ENCODE assay signal across 11 mouse cellular contexts in genomic region chr13:58090643-58091042, GRCm38 (mm10). TPM values are rescaled to one million over a fixed set of nuclear protein-coding genes. Genes with fewer than 3 reads are reported as not detected.
A peak's percentile ranks its signal among the peaks of the same experiment; 100 is the strongest.
DNase-seq lines count a peak whose midpoint lies in the region; ATAC-seq lines count a peak whose summit lies in the region.
"Had no signal": no experiment of that assay in that cellular context is flagged by ENCODE, and none has a peak within 500 bp of the region (broad histone marks: within the 10 kb centered on the region; RNA-seq: fewer than 3 reads in every experiment).

No protein-coding gene starts in this region.

- H3K4me3 ChIP-seq in forebrain, embryonic 10.5 days = no peak overlapping the region; the same call in 1 of the 2 replicates
- H3K4me3 ChIP-seq in neural tube, embryonic 14.5 days (ENCODE audit: low read depth, low read length) = no peak overlapping the region
- H3K4me3 ChIP-seq: erythroblast, embryonic 14.5 days; stomach, embryonic 15.5 days had no signal

- no peak overlapping the region for H3K4me2 ChIP-seq in neural tube, embryonic 14.5 days (ENCODE audit: low read depth, low read length)
- H3K4me2 ChIP-seq: stomach, embryonic 15.5 days had no signal

- peak; percentile 66 to 73 for DNase-seq in adrenal gland, postnatal 36 days
- DNase-seq in forebrain, embryonic 10.5 days (ENCODE audit: extremely low spot score, low spot score) = peak; percentile 47
- DNase-seq in layer of hippocampus, adult 8-10 months (ENCODE audit: low spot score in 2 of 2) = peak; percentile 57 to 62

- no peaks in the 10 kb centered on the region for H3K9me3 ChIP-seq in forebrain, embryonic 10.5 days
- H3K9me3 ChIP-seq in neural tube, embryonic 14.5 days (ENCODE audit: control insufficient read depth, low read length) = no peaks in the 10 kb centered on the region
- H3K9me3 ChIP-seq: stomach, embryonic 15.5 days had no signal

- H3K27ac ChIP-seq in forebrain, embryonic 10.5 days = peak overlapping the region; percentile 69
- H3K27ac ChIP-seq in neural tube, embryonic 14.5 days (ENCODE audit: low read depth, low read length) = peak overlapping the region; percentile 55; the same call in 1 of the 2 replicates
- H3K27ac ChIP-seq: kidney, postnatal 0 days; macrophage; stomach, embryonic 15.5 days had no signal

- H3K4me1 ChIP-seq in forebrain, embryonic 10.5 days = peaks cover 19% of the 10 kb centered on the region
- peaks cover 4% of the 10 kb centered on the region; the same call in 1 of the 2 replicates for H3K4me1 ChIP-seq in neural tube, embryonic 14.5 days (ENCODE audit: control insufficient read depth, insufficient read depth, low read length)
- H3K4me1 ChIP-seq: stomach, embryonic 15.5 days had no signal

- ATAC-seq in neural tube, embryonic 14.5 days (ENCODE audit: low read depth) = peak; percentile 74
- no peak for ATAC-seq in erythroid progenitor cell, adult 5-6 weeks (replicated peaks; ENCODE audit: low FRiP score, poor library complexity, severe bottlenecking)
- ATAC-seq in CD4-positive, CD25-positive, alpha-beta regulatory T cell, adult 4 months = no peak
- no peak for ATAC-seq in cerebellum, adult (ENCODE audit: insufficient number of reproducible peaks, low FRiP score, low TSS enrichment)

- H3K27me3 ChIP-seq in forebrain, embryonic 10.5 days (ENCODE audit: poor library complexity, severe bottlenecking) = no peaks in the 10 kb centered on the region
- H3K27me3 ChIP-seq in neural tube, embryonic 14.5 days (ENCODE audit: control insufficient read depth, insufficient read depth, low read length) = no peaks in the 10 kb centered on the region
- H3K27me3 ChIP-seq: stomach, embryonic 15.5 days had no signal

- H3K36me3 ChIP-seq in forebrain, embryonic 10.5 days (replicated peaks) = 0 out of 2 replicates have a peak, but pooled peaks cover 3% of the 10 kb centered on the region
- no peaks in the 10 kb centered on the region for H3K36me3 ChIP-seq in neural tube, embryonic 14.5 days (ENCODE audit: control insufficient read depth, insufficient read depth, low read length)
- H3K36me3 ChIP-seq: stomach, embryonic 15.5 days had no signal

- 34% methylated on average over 8 of the region's 8 CpGs for WGBS in forebrain, embryonic 10.5 days
- 19% methylated on average over 8 of the region's 8 CpGs for WGBS in neural tube, embryonic 14.5 days

- H3K9ac ChIP-seq in neural tube, embryonic 14.5 days (replicated peaks; ENCODE audit: low read depth, low read length) = no peak overlapping the region
- H3K9ac ChIP-seq: stomach, embryonic 15.5 days had no signal

RNA-seq across cellular contexts. Expression of gene Klhl3, which starts 22.7 kb away (rescaled TPM):
- 1 to 10 TPM; 1.5 to 1.9 TPM for total RNA-seq in adrenal gland, postnatal 36 days (2021)
- 2.0 and 2.1 TPM in 2 replicates for polyA plus RNA-seq in forebrain, embryonic 10.5 days (2016; fragmentation: Nextera tagmentation; extraction: Ambion mirVana)
- total RNA-seq in layer of hippocampus, adult 8-10 months (2022) = 10 to 100 TPM; 33.8 to 50.3 (median 42.2) TPM
- 15.2 and 17.6 TPM in 2 replicates for polyA plus RNA-seq in neural tube, embryonic 14.5 days (2014; fragmentation: Nextera tagmentation; extraction: Ambion mirVana)
- total RNA-seq in erythroid progenitor cell, adult 5-6 weeks (2015; ENCODE audit: low replicate concordance) = 0.36 and 0.84 TPM in 2 replicates
- total RNA-seq in erythroid progenitor cell, adult 5-6 weeks (2017; ENCODE audit: low replicate concordance) = not detected in 2 replicates
- 10 to 100 TPM; 14.8 to 18.4 TPM for polyA plus RNA-seq in CD4-positive, CD25-positive, alpha-beta regulatory T cell, adult 4 months (2017; shearing (Covaris generic))
- polyA plus RNA-seq: erythroblast, embryonic 14.5 days had no signal

RNA-seq across cellular contexts. Expression of gene Hnrnpa0, which starts 37.7 kb away (rescaled TPM):
- total RNA-seq in adrenal gland, postnatal 36 days (2021) = 100 to 1,000 TPM; 123 to 133 TPM
- polyA plus RNA-seq in forebrain, embryonic 10.5 days (2016; fragmentation: Nextera tagmentation; extraction: Ambion mirVana) = 44.5 and 49.3 TPM in 2 replicates
- total RNA-seq in layer of hippocampus, adult 8-10 months (2022) = 100 to 1,000 TPM in 2 of 4 experiments, 10 to 100 TPM in 2; 91.1 to 119 (median 106) TPM
- polyA plus RNA-seq in neural tube, embryonic 14.5 days (2014; fragmentation: Nextera tagmentation; extraction: Ambion mirVana) = 52.4 and 55.9 TPM in 2 replicates
- total RNA-seq in erythroid progenitor cell, adult 5-6 weeks (2015; ENCODE audit: low replicate concordance) = 32.4 and 38.1 TPM in 2 replicates
- total RNA-seq in erythroid progenitor cell, adult 5-6 weeks (2017; ENCODE audit: low replicate concordance) = 21.2 and 38.1 TPM in 2 replicates
- 10 to 100 TPM; 17.1 to 27.4 TPM for polyA plus RNA-seq in CD4-positive, CD25-positive, alpha-beta regulatory T cell, adult 4 months (2017; shearing (Covaris generic))

Comparison
In these comparisons a context has a peak if more than half of its experiments do, and no peak if none do; other contexts are left out.
1. RNA of gene Klhl3, which starts 22.7 kb away (total RNA-seq): 33.8 to 50.3 TPM in layer of hippocampus, adult 8-10 months; 1.5 to 1.9 TPM in adrenal gland, postnatal 36 days and 0.36 to 0.84 TPM in erythroid progenitor cell, adult 5-6 weeks; every median in the first group is over 10 times any median in the second.
2. Peak in every context shown above with its lines, with median percentiles within 50 percentile points of each other: DNase-seq.